Mouse (Mus musculus) testis, adult 2 months (tissue): ENCODE measurements around the gene Pam16. TPM values are rescaled to one million over a fixed set of nuclear protein-coding genes. Genes with fewer than 3 reads are reported as not detected.

Experiments used
- H3K27ac ChIP-seq: fragments of 200-500 bp; 2 replicates; pipeline ENCODE4 v1.5.1; 2012; ENCODE audit warnings: low read depth, low read length; ENCODE audit not compliant: control insufficient read depth, insufficient read depth
- H3K27me3 ChIP-seq: fragments of 200-500 bp; 2 replicates; pipeline ENCODE4 v1.6.1; 2012; ENCODE audit warnings: mild to moderate bottlenecking, low read length, moderate library complexity; ENCODE audit not compliant: control insufficient read depth, insufficient read depth
- H3K36me3 ChIP-seq: fragments of 200-500 bp; 2 replicates; pipeline ENCODE4 v1.6.1; 2012; ENCODE audit warnings: mild to moderate bottlenecking, low read length; ENCODE audit not compliant: control insufficient read depth, insufficient read depth
- H3K4me1 ChIP-seq: fragments of 200-500 bp; 2 replicates; pipeline ENCODE4 v1.6.1; 2012; ENCODE audit warnings: low read length; ENCODE audit not compliant: control insufficient read depth, insufficient read depth
- H3K4me3 ChIP-seq: fragments of 200-500 bp; 2 replicates; pipeline ENCODE4 v1.5.1; 2012; ENCODE audit warnings: low read depth, mild to moderate bottlenecking, low read length, moderate library complexity, mixed read lengths; ENCODE audit not compliant: control insufficient read depth
- CTCF ChIP-seq: fragments of 200-500 bp; IDR thresholded peaks from 2 replicates; pipeline ENCODE4 v1.5.1; 2012; ENCODE audit warnings: low read depth, mild to moderate bottlenecking, inconsistent platforms, low read length, moderate library complexity; ENCODE audit not compliant: control insufficient read depth, insufficient read depth, insufficient replicate concordance
- POLR2A ChIP-seq: fragments of 200-500 bp; IDR thresholded peaks from 2 replicates; pipeline ENCODE4 v1.6.1; 2012; ENCODE audit warnings: low read depth, mild to moderate bottlenecking, inconsistent platforms, low read length, moderate library complexity; ENCODE audit not compliant: control insufficient read depth
- polyA plus RNA-seq: library from polyadenylated mRNA; depleted of rRNA; stranded (reverse); fragments of >200 nt; gene quantifications from 2 replicates; pipeline ENCODE4 v1.2.3, GENCODE M21; 2012

Gene Pam16
- polyA plus RNA-seq, 1 experiment, result 114 TPM

GRCm38 (mm10) chr16:4602766-4603452, 21.9 kb downstream of the Pam16 start:
- Histone ChIP-seq H3K4me3 (no peak overlapping the region), H3K27me3 (no peaks in the 10 kb centered on the region), H3K27ac (no peak overlapping the region; the same call in 1 of the 2 replicates), H3K4me1 (peaks cover 3% of the 10 kb centered on the region), H3K36me3 (no peaks in the 10 kb centered on the region)
- TF ChIP-seq CTCF, result no peak

GRCm38 (mm10) chr16:4602189-4602588, 22.6 kb downstream of the Pam16 start:
- Histone ChIP-seq H3K27ac (no peak overlapping the region), H3K4me1 (peaks cover 3% of the 10 kb centered on the region), H3K27me3 (no peaks in the 10 kb centered on the region), H3K4me3 (no peak overlapping the region), H3K36me3 (no peaks in the 10 kb centered on the region)
- TF ChIP-seq CTCF (no peak), POLR2A (no peak)

- TF ChIP-seq POLR2A, result no peak
- no peak for TF ChIP-seq CTCF
- H3K4me3 ChIP-seq, result no peak overlapping the region
- no peaks in the 10 kb centered on the region for H3K36me3 ChIP-seq
- H3K27ac ChIP-seq, result no peak overlapping the region
- H3K4me1 ChIP-seq, result peaks cover 3% of the 10 kb centered on the region
- no peaks in the 10 kb centered on the region for H3K27me3 ChIP-seq
These were observed 24.0 kb downstream of the Pam16 start for GRCm38 (mm10) chr16:4600701-4601310.

- Histone ChIP-seq H3K36me3 (no peaks in the 10 kb centered on the region), H3K4me3 (no peak overlapping the region), H3K27ac (no peak overlapping the region), H3K27me3 (no peaks in the 10 kb centered on the region), H3K4me1 (peaks cover 13% of the 10 kb centered on the region)
- TF ChIP-seq POLR2A (no peak), CTCF (no peak)
These were observed 25.2 kb downstream of the Pam16 start for GRCm38 (mm10) chr16:4599616-4600015.

- no peaks in the 10 kb centered on the region for H3K36me3 ChIP-seq
- no peak overlapping the region for H3K27ac ChIP-seq
- H3K4me1 ChIP-seq, result peaks cover 13% of the 10 kb centered on the region
- H3K4me3 ChIP-seq, result no peak overlapping the region
- no peaks in the 10 kb centered on the region for H3K27me3 ChIP-seq
- TF ChIP-seq POLR2A (no peak), CTCF (no peak)
These were observed 25.8 kb downstream of the Pam16 start for GRCm38 (mm10) chr16:4598891-4599543.

GRCm38 (mm10) chr16:4598041-4598440, 26.7 kb downstream of the Pam16 start:
- H3K27me3 ChIP-seq, result no peaks in the 10 kb centered on the region
- TF ChIP-seq POLR2A (no peak), CTCF (no peak)
- H3K4me1 ChIP-seq, result peaks cover 15% of the 10 kb centered on the region
- H3K4me3 ChIP-seq, result no peak overlapping the region
- no peak overlapping the region for H3K27ac ChIP-seq
- no peaks in the 10 kb centered on the region for H3K36me3 ChIP-seq

- no peak overlapping the region for H3K27ac ChIP-seq
- H3K27me3 ChIP-seq, result no peaks in the 10 kb centered on the region
- peaks cover 14% of the 10 kb centered on the region for H3K4me1 ChIP-seq
- H3K4me3 ChIP-seq, result no peak overlapping the region
- H3K36me3 ChIP-seq, result no peaks in the 10 kb centered on the region
- no peak for TF ChIP-seq POLR2A
- TF ChIP-seq CTCF, result no peak
These were observed 27.5 kb downstream of the Pam16 start for GRCm38 (mm10) chr16:4597296-4597695.
